Mouse (Mus musculus): ENCODE measurements around the gene Tas2r143.

The Tas2r143 gene

GRCm38 (mm10) chr6:42398998-42399397 is 1.0 kb upstream of the Tas2r143 start:
- no peak for DNase-seq

GRCm38 (mm10) chr6:42405134-42405533 is 5.1 kb downstream of the Tas2r143 start, which contains the start of gene Tas2r135:
Gene Tas2r135, plus strand, starts transcription at chr6:42405434.
- DNase-seq: no peak

- no peak for DNase-seq
These were observed 19.4 kb downstream of the Tas2r143 start for GRCm38 (mm10) chr6:42419443-42419842.

GRCm38 (mm10) chr6:42421439-42421838 is 21.4 kb downstream of the Tas2r143 start:
- DNase-seq: no peak

- DNase-seq: no peak
These were observed 24.4 kb downstream of the Tas2r143 start for GRCm38 (mm10) chr6:42424472-42424871.

GRCm38 (mm10) chr6:42426337-42426736 is 26.3 kb downstream of the Tas2r143 start:
- no peak for DNase-seq

GRCm38 (mm10) chr6:42433554-42433953 is 33.5 kb downstream of the Tas2r143 start:
- DNase-seq: no peak

- no peak for DNase-seq
These were observed 34.4 kb downstream of the Tas2r143 start, which contains the start of gene Tas2r126 for GRCm38 (mm10) chr6:42434446-42434845. Gene Tas2r126, plus strand, starts transcription at chr6:42434535.

GRCm38 (mm10) chr6:42435490-42435889 is 35.5 kb downstream of the Tas2r143 start:
- no peak for DNase-seq

- DNase-seq: no peak
These were observed 41.4 kb downstream of the Tas2r143 start for GRCm38 (mm10) chr6:42441395-42441794.

- no peak for DNase-seq
These were observed 44.5 kb downstream of the Tas2r143 start for GRCm38 (mm10) chr6:42444491-42444890.

GRCm38 (mm10) chr6:42447381-42447780 is 47.3 kb downstream of the Tas2r143 start:
- DNase-seq: no peak

Data from layer of hippocampus, adult 9-11 months (tissue).